Mouse (Mus musculus) ovary, adult 18-20 months (tissue): Measurements from ENCODE around the gene Smad1.
A peak's percentile ranks its signal among the peaks of the same experiment; 100 is the strongest.

Source experiments
- DNase-seq: peaks from one replicate; pipeline ENCODE4 v3.0.0; 2022; ENCODE audit warnings: low spot score, mixed read lengths

Smad1 gene

GRCm38 (mm10) chr8:79295276-79296105, 103.8 kb downstream of the Smad1 start:
- DNase-seq, result no peak

GRCm38 (mm10) chr8:79294610-79295275, 104.6 kb downstream of the Smad1 start, which contains the start of gene Mmaa:
TSS of gene Mmaa (minus strand) at chr8:79294937.
- DNase-seq, result peak; percentile 97

- no peak for DNase-seq
Observed at GRCm38 (mm10) chr8:79293841-79294240, 105.5 kb downstream of the Smad1 start.

GRCm38 (mm10) chr8:79292712-79293264, 106.5 kb downstream of the Smad1 start:
- no peak for DNase-seq

- DNase-seq, result no peak
Observed at GRCm38 (mm10) chr8:79289592-79289991, 109.7 kb downstream of the Smad1 start.

GRCm38 (mm10) chr8:79288681-79289080, 110.6 kb downstream of the Smad1 start:
- no peak for DNase-seq
